Mouse (Mus musculus): ENCODE measurements around the gene Vrtn.

DNA sequence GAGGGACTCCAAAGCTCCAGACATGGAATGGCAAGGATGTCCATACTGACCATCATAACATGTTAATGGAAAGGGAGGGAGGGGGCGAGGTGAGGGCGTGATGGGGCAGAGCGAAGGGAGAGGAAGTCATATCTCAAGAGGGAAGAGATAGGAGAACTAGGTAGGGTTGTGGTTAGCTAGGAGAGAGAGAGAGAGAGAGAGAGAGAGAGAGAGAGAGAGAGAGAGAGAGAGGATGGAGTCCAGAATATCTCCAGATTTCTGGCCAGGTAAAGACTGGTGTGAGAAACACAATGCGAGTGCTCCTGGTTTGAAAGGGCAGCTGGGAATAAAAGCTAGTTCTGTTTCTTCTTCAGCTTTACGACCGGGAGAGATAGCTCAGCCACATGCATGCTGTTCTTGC is 51.3 kb downstream of the Vrtn start:
- TF ChIP-seq CTCF (IDR thresholded peaks at IDR 0.05; ENCODE audit: low read depth, low read length) (no peak), POLR2A (IDR thresholded peaks at IDR 0.05; ENCODE audit: borderline replicate concordance, low read depth, low read length) (no peak)

Measured in bone marrow macrophage, adult 2 months (primary cell).